Mouse (Mus musculus) thymus, adult 2 months (tissue): Measurements from ENCODE around the gene Rpl5. TPM values are rescaled to one million over a fixed set of nuclear protein-coding genes. Genes with fewer than 3 reads are reported as not detected.
A peak's percentile ranks its signal among the peaks of the same experiment; 100 is the strongest.

Experiments
- DNase-seq: peaks from one replicate; pipeline ENCODE4 v3.0.0; 2021
- H3K27ac ChIP-seq: fragments of 200-500 bp; 2 replicates; pipeline ENCODE4 v1.5.1; 2012; ENCODE audit warnings: low read length, control low read depth; ENCODE audit not compliant: control insufficient read depth, insufficient read depth
- H3K27me3 ChIP-seq: fragments of 200-500 bp; 2 replicates; pipeline ENCODE4 v1.6.1; 2012; ENCODE audit warnings: mild to moderate bottlenecking, low read length, moderate library complexity, mixed read lengths; ENCODE audit not compliant: control insufficient read depth, insufficient read depth
- H3K36me3 ChIP-seq: fragments of 200-500 bp; 2 replicates; pipeline ENCODE4 v1.6.1; 2012; ENCODE audit warnings: mild to moderate bottlenecking, low read length, moderate library complexity; ENCODE audit not compliant: control insufficient read depth, insufficient read depth
- H3K4me1 ChIP-seq: fragments of 200-500 bp; replicated peaks from 2 replicates; pipeline ENCODE4 v1.6.1; 2012; ENCODE audit warnings: low read length; ENCODE audit not compliant: control insufficient read depth, insufficient read depth
- H3K4me3 ChIP-seq: fragments of 200-500 bp; 2 replicates; pipeline ENCODE4 v1.5.1; 2012; ENCODE audit warnings: mild to moderate bottlenecking, low read length, control low read depth, moderate library complexity; ENCODE audit not compliant: control insufficient read depth, insufficient read depth
- CTCF ChIP-seq: fragments of 200-500 bp; IDR thresholded peaks from 2 replicates; pipeline ENCODE4 v1.5.1; 2012; ENCODE audit warnings: mild to moderate bottlenecking, control low read depth, low read length, moderate library complexity, borderline replicate concordance; ENCODE audit not compliant: control insufficient read depth, poor library complexity, insufficient read depth; ENCODE audit errors: extremely low read depth
- POLR2A ChIP-seq: fragments of 200-500 bp; IDR thresholded peaks from 2 replicates; pipeline ENCODE4 v1.6.1; 2012; ENCODE audit warnings: mild to moderate bottlenecking, low read length, control low read depth, moderate library complexity; ENCODE audit not compliant: control insufficient read depth, poor library complexity, insufficient read depth; ENCODE audit errors: extremely low read depth
- WGBS: fragments of 180-500 bp; shearing (Covaris S2); methylation state at CpG from one replicate; pipeline ENCODE4 v1.1.7; 2018; 5-methylcytosine and 5-hydroxymethylcytosine counted together
- polyA plus RNA-seq: library from polyadenylated mRNA; depleted of rRNA; stranded (reverse); fragments of >200 nt; gene quantifications from 2 replicates; pipeline ENCODE4 v1.2.3, GENCODE M21; 2012; rRNA removed

Gene Rpl5
- polyA plus RNA-seq, 1 experiment = 55.8 TPM

DNA sequence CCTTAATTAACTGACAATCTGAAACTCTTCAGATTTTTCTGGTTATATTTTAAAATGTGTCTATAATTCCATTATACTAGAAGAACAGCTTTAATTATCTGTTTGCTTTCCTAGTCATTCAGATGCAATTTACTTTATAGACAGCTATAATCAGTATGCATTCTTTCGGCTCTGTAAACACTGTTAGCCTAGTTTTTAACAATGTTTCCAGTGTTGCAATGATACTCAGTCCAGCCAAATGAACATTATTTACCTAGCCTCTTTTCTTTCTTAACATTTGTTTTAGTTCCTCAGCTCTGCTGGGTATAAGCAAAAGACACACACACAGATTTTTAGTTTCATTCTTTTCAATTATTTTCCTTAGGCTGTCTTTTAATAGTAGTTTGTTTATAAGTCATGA, 48.6 kb downstream of the Rpl5 start:
- Histone ChIP-seq H3K27ac (no peak overlapping the region), H3K36me3 (no peaks in the 10 kb centered on the region), H3K4me3 (no peak overlapping the region), H3K27me3 (no peaks in the 10 kb centered on the region), H3K4me1 (peaks cover 6% of the 10 kb centered on the region)
- DNase-seq = no peak
- TF ChIP-seq CTCF (no peak), POLR2A (no peak)
- 95% methylated on average over 1 of the region's 1 CpGs for WGBS

DNA sequence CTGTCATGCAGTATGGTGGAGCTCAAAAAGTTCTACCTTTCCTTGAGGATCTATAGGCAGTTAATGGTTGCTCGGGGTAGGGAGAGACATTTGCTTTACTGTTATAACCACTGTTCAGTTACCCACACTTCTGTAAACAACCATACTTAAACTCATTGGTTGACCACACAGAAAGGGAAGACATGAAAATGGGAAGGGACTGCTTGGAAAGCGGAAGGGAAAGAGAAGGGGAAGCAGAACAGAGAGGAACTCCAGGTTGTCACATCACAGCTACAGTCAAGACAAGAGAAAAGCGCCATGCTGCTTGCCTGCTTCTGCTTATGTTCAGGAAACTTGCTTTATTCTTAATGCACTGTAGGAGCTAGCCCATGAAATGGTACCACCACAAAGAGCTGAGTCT, 49.3 kb downstream of the Rpl5 start:
- Histone ChIP-seq H3K27ac (no peak overlapping the region), H3K4me1 (peaks cover 6% of the 10 kb centered on the region), H3K36me3 (no peaks in the 10 kb centered on the region), H3K27me3 (no peaks in the 10 kb centered on the region), H3K4me3 (no peak overlapping the region)
- no peak for TF ChIP-seq CTCF
- 64% methylated on average over 3 of the region's 3 CpGs for WGBS
- DNase-seq = no peak

DNA sequence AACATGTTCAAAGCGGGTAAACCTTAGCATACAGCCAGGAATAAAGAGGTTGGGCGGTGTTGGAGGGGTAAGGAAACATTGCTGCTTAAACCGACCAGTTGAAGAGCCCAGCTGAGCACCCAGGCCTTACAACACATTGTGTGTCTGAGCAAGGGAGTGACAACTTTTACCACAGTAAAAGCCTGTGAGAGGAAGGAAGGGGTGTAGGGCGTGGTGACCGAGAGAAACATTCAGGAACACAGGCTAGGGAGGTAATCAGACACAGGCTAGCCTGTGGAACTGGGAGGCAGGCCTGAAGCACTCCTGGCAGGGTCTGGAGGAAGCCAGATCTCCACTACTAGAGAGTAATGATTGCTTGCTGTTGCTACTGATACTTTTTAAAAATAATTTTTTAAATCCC, 50.3 kb downstream of the Rpl5 start:
- H3K36me3 ChIP-seq = no peaks in the 10 kb centered on the region
- H3K27me3 ChIP-seq = no peaks in the 10 kb centered on the region
- no peak for TF ChIP-seq POLR2A
- no peak for TF ChIP-seq CTCF
- DNase-seq = peak; percentile 35
- 18% methylated on average over 5 of the region's 5 CpGs for WGBS
- H3K4me1 ChIP-seq = peaks cover 6% of the 10 kb centered on the region
- H3K4me3 ChIP-seq = no peak overlapping the region
- H3K27ac ChIP-seq = peak overlapping the region; percentile 71

Other genes starting within 250 kb of the Rpl5 start
- gene Gfi1, start 174.5 kb upstream of the Rpl5 start, polyA plus RNA-seq = 191 and 219 TPM in 2 replicates
- gene Ube2d2b, start 70.4 kb upstream of the Rpl5 start, polyA plus RNA-seq = 0.11 TPM in 1 of 2 replicates, not detected in the other
- 2.5 and 5.9 TPM in 2 replicates for gene Evi5, start 25.4 kb upstream of the Rpl5 start, polyA plus RNA-seq
- 2.1 and 2.3 TPM in 2 replicates for gene Fam69a, start 86.6 kb downstream of the Rpl5 start, polyA plus RNA-seq
- gene Mtf2, start 165.2 kb downstream of the Rpl5 start, polyA plus RNA-seq = 56.0 and 58.9 TPM in 2 replicates
- 120 and 133 TPM in 2 replicates for gene Tmed5, start 232.1 kb downstream of the Rpl5 start, polyA plus RNA-seq
- 0.43 and 0.59 TPM in 2 replicates for gene Ccdc18, start 232.4 kb downstream of the Rpl5 start, polyA plus RNA-seq